Mouse (Mus musculus) megakaryocyte progenitor cell, adult 5-6 weeks (primary cell): ENCODE measurements around the gene Kcnc3. TPM values are rescaled to one million over a fixed set of nuclear protein-coding genes. Genes with fewer than 3 reads are reported as not detected.

Experiments
- ATAC-seq: replicated peaks from 2 replicates; pipeline ENCODE4 v1.8.0; 2016; ENCODE audit warnings: mild to moderate bottlenecking, moderate TSS enrichment, inconsistent platforms; ENCODE audit not compliant: poor library complexity
- total RNA-seq, 2 experiments: library from RNA; stranded (forward) in 1 of 2; stranded (reverse) in 1 of 2; fragments of 157-497, 149-512 nt in 1 of 2; fragments of 200-1000 nt in 1 of 2; gene quantifications; 2 replicates each; pipeline versions ENCODE4 v1.2.3 to v1.2.4; 2015 to 2017

The Kcnc3 gene
- total RNA-seq, 2 experiments from 2014 or later: 0.04 to 0.25 TPM

- ATAC-seq: no peak
These were observed 35.0 kb downstream of the Kcnc3 start for GRCm38 (mm10) chr7:44625241-44626067.

DNA sequence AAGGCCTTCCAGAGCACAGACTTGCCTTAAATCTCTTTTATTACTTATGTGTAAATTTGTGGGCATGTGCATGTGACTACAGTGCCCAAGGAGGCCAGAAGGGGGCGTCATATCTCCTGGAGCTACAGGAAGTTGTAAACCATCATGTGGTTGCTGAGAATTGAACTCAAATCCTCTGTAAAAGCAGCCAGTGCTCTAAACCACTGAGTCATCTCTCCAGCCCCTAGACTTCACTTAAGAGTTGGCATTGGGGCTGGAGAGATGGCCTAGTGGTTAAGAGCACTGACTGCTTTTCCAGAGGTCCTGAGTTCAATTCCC lies 35.6 kb downstream of the Kcnc3 start:
- ATAC-seq: no peak

- no peak for ATAC-seq
These were observed 36.5 kb downstream of the Kcnc3 start for GRCm38 (mm10) chr7:44626966-44627365.

GRCm38 (mm10) chr7:44628402-44629034 lies 38.1 kb downstream of the Kcnc3 start:
- no peak for ATAC-seq

GRCm38 (mm10) chr7:44630437-44630836 lies 40.0 kb downstream of the Kcnc3 start:
- ATAC-seq: no peak

GRCm38 (mm10) chr7:44632676-44633075 lies 42.2 kb downstream of the Kcnc3 start:
- no peak for ATAC-seq

GRCm38 (mm10) chr7:44633407-44633806 lies 42.9 kb downstream of the Kcnc3 start:
- peak; percentile 64 for ATAC-seq

DNA sequence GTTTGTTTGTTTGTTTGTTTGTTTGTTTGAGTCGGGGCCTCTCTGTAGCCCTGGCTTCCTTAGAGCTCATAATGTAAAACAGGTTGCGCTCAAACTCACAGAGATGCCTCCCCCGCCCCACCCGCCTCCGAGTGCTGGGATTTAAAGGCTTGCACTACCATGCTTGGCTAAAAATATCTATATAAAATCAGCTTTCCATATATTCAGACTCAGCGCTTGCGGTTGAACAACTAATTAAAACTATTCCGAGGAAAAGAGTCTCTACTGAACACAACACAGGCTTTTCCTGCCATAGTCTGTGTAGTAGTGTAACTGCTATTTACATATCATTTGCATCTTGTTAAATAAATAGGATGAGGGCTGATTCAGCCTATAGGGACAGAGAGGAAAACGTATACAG lies 46.2 kb downstream of the Kcnc3 start:
- no peak for ATAC-seq

DNA sequence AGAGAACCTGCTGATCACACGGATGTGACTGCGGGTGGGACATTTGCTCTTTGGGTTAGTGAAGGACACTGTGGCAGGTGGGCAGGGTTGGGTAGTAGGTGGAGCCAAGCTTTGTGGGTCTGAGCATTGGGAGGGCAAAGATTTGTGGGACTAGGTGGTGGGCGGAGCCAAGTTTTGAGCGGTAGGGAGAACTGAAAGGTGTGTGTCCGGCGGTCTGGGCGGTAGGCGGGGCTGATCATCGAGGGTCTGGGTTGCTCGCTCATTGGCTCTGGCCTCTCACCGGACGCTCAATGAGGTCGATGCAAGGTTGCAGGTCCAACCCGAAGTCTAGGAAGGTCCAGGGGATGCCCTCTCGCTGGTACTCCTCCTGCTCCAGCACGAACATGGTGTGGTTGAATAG lies 48.2 kb downstream of the Kcnc3 start:
- ATAC-seq: no peak

GRCm38 (mm10) chr7:44640843-44641605 lies 50.6 kb downstream of the Kcnc3 start:
- peak; percentile 61; the same call in 1 of the 2 replicates for ATAC-seq

DNA sequence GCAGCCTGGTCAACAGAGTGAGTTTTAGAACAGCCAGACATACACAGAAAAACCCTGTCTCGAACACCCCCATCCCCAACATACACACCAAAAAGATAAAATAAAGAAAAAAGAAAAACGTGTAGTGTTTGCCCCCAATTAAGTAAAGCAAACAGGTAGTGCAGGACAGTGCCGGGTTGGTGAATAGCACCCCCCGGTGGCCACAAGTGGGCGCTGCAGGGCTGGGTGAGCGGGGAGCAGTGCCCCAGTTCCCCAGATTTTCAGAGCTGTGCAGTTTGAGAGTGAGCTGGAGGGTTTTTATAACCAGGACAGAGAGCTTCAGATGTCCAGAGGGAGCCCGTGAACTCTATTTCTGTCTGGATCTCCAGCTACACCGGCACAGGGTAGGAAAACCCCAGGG lies 51.4 kb downstream of the Kcnc3 start:
- ATAC-seq: peak; percentile 78

DNA sequence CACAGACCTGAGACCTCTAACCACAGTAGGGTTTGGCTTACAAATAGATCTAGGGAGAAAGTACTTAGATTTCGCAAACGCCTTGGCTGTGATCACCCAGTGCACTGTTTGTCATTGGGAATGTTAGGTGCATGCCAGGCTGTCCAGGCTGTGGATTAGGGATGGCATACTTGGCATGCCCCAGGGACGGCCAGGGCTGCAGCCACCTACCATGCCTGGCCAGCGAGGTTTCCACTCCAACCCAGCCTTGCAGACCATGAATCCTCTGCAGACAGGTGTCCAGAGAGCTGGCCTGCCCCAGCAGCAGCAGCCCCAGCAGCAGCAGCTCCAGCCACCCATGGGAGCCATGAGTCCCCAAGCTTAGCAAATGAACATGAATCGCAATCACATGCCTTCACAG lies 54.8 kb downstream of the Kcnc3 start:
- no peak for ATAC-seq

- no peak for ATAC-seq
These were observed 55.5 kb downstream of the Kcnc3 start for GRCm38 (mm10) chr7:44645951-44646350.

GRCm38 (mm10) chr7:44647042-44647724 lies 56.7 kb downstream of the Kcnc3 start:
- peak; percentile 84 for ATAC-seq

GRCm38 (mm10) chr7:44647729-44648128 lies 57.3 kb downstream of the Kcnc3 start:
- ATAC-seq: no peak

DNA sequence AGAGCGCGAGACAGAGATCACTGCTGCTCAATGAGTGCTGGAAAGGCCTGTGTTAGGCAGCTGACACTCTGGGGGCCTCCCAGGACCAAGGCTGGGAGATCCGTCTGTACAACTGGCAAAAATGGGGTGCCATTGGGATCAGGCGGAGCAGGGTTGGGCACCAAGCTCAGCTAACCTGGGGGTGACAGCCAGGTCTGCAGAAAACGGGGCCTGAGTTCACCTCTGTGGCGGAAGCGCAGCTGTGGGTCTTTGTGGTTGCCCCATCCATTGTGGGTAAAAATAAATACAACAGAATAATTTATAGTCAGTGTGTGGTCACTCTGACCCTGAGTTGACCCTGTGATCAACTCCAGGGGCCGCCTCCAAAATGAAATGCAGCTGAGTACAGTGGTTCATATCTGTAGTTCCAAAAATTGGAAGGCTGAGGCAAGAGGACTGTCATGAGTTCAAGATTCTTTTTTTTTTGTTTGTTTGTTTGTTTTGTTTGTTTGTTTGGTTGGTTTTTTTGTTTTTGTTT lies 58.7 kb downstream of the Kcnc3 start:
- no peak for ATAC-seq

DNA sequence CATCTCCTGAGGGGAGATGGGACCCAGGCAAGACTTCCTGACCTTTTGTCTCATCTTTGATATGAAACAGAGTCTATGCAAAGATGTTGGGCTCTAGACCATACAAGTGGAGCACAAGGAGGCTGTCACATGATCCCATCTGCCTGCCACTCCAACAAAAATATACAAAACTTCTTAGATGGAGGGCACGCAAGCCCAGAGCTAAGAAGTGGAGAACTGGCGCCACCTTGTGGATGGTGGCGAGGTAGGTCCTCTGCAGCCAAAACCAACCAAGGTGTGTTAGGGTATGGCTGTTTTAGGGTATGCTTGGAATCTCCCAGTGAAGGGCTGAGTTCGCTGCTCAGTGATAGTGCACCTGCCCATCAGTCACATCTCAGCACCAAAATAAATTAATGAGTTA lies 59.5 kb downstream of the Kcnc3 start:
- peak; percentile 77 for ATAC-seq

DNA sequence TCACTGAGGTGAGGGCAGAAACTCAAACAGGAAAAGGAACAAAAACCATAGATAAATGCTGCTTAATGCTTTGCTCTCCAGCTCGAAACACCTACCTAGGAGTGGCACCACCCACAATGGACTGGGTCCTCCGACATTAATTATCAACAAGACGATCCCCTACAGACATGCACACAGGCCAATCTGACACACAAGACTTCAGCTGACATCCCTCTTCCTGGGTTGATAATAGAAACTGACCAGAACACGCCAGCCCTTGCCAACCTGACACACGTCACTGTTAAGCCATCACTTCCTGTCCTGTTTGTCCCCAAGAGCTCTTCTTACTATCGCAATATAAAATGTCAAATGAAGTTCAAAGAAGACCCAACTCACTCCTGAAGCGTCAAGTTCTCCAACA lies 61.0 kb downstream of the Kcnc3 start:
- no peak for ATAC-seq

- peak; percentile 56 for ATAC-seq
These were observed 63.3 kb downstream of the Kcnc3 start for GRCm38 (mm10) chr7:44653773-44654172.
